Mouse (Mus musculus) kidney, adult 18-20 months (tissue): ENCODE measurements around the gene 2410131K14Rik.
A peak's percentile ranks its signal among the peaks of the same experiment; 100 is the strongest.

Experiments
- DNase-seq: peaks from one replicate; pipeline ENCODE4 v3.0.0; 2021

2410131K14Rik gene

DNA sequence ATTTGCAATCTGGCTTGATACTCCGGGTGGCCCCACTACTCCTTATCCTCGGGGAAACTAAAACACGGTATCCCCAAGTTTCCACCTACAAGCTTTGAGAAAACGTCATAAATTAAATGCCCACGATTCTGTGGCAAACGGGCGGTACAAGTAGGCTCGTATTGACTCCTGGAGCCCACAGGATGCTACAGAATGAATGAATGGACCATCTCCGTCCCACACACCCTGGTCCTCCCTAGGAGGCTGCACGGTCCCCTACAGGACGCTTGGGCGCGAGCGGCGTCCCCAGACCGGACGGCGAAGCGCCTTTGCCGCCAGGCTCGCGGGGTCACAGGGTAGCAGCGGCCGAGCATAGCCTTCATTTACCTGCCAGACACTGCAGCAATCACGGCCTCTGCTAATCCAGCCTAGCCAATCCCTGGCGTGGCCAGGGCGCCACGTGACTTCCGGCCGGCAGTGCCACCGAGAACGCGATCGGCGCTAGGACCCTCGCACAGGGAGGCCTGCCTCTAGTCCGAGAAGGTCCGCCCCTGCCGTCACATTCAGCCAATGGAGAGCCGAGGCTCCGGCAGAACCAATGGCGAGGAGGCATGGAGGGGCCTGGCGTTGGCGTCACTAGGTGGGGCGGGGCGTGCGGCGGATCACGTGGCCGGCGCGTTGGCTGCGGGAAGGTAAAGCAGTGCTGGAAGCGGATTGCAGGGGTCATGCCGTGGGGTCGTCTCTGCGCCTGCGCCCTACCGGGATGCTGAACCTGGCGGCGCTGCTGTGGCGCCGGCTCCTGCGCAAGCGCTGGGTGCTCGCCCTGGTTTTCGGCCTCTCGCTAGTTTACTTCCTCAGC, at the start of gene 2410131K14Rik, which contains the start of gene Rnft2:
2410131K14Rik (plus strand) TSS at position 622 of the 838 bp plus-strand sequence.
Rnft2 (minus strand) TSS at position 511 of the 838 bp plus-strand sequence.
- peak; percentile 100 for DNase-seq

DNA sequence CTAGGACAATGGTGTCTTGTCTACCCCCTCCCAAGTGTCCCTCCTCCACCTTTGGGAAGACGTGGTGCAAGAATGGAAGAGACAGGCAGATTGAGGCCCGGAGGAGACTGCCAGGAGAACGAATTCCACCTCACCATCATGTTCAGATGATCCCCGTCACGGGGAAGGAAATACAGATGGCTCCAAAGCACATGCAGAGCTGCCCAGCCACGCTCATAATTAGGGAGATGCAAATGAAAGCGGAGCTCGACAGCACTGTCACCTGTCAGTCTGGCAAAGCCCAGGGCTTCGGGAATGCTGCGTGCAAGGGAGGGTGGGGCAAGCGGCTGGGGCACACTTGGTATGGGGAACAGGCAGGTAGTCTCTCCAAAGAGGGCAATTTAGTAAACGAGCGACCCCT, 47.6 kb upstream of the 2410131K14Rik start:
- no peak for DNase-seq

- DNase-seq: no peak
Measured at GRCm38 (mm10) chr5:118199670-118200069, 45.4 kb upstream of the 2410131K14Rik start.

DNA sequence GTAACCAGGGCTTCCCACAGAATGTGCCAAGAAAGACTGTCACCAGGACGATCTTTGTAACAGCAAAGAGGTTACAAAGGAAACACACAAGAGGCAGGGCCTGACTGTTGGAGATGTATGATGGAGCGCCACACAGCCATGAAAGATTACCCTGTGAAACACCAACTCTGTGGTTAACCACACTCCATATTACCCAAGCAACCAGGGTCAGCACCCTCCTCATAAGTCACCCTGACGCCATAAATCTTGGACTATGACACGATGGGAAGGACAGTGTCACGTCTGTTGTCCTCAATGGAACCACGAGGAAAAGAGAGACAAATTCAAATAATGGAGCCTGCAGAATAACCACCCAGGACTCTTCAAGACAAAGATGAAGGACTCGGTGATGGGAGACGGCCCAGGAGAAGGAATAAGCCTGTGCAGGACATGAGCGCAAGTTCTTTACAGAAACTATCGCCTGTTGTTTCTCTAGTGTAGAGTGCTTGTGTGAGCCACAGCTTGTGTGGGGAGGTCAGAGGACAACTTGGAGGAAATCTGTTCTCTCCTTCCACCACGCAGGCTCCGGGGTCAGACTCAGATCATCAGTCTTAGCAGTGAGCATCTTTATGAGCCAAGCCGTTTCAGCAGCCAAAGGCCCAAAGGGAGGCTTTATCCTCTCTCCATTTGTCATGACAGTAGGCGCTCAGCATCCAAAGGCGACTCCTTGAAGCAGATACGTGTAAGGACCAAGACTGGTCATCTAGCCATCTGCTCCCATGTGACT, 40.2 kb upstream of the 2410131K14Rik start:
- peak; percentile 3 for DNase-seq

- DNase-seq: no peak
Measured at GRCm38 (mm10) chr5:118205852-118206251, 39.2 kb upstream of the 2410131K14Rik start.

DNA sequence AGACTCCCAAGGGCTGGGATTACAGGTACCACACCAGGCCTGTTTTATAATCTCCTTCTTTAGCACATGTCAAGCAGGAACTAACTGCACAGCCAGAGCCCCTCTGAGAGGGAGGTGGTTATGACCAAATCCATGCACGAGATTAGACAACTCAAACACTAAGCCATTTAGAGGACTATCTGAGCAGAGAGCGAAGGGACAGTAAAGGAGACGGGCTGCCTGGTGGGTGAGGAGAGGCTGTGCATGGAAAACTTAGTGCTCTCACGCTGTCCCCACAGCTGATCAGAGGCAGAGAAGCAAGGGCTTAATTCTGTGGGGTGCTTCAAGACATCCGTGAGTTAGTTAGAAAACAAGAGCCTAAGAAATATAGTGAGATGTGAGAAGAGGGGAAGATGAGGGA, 31.0 kb upstream of the 2410131K14Rik start:
- no peak for DNase-seq

DNA sequence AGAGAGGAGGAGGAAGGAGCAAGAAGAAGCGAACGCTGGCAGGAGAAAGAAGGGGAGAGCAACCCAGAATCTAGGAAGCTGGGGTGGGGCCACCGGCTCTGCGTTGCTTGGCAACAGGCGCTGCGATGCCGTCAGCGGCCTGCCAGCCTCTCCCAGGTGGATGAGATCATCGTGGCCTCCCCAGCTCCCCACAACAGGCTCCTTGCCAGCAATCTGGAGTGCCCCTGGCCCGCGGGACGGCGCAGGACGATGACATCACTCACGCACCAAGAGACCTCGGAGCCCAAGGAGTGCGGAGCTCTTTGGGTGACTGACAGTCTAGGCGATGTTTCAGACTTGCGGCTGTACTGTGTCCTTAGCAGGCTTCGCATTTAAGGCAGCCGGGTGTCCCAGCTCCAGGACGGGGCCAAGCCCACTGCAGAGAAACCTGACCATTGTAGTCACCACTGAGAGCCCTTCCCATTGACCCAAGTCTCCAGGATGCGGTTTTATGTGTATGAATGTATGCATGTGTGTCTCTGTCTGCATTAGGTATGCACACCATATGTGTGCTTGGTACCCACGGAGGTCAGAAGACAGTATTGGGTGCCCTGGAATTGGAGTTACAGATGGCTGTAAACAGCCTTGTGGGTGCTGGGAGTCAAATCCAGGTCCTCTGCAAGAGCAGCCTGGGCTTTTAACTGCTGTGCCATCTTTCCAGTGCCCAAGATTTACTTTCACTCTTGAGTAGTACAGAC, 30.4 kb upstream of the 2410131K14Rik start:
- peak; percentile 23 for DNase-seq

GRCm38 (mm10) chr5:118217410-118217809, 27.6 kb upstream of the 2410131K14Rik start:
- no peak for DNase-seq

DNA sequence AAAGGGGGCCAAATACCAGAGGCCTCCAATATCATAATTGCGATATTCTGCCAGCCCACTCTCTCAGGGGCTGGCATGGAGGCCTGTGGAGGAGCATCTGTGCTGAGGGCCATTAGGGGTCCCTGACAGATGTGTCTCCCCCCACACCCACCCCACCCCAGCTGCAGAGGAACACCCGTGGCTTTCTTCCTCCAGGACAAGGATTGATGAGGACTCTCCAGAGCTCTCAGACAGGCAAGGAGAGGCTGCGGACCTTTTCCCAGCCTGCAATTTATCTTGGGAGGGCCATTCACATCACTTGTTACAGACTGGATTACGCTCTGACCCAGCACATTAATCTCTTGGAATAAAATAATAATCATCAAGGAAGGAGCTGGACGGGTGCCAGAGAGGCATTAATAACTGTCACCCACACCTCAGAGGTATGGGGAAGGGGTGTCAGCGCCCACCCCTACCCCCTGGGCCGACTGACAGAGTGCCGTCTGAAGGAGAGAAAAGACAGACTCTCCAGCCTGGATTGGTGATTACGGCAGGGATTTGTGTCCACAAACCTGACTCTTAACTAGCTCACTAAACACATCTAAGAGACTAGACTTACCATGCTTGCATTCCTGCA, 21.8 kb upstream of the 2410131K14Rik start:
- DNase-seq: no peak

DNA sequence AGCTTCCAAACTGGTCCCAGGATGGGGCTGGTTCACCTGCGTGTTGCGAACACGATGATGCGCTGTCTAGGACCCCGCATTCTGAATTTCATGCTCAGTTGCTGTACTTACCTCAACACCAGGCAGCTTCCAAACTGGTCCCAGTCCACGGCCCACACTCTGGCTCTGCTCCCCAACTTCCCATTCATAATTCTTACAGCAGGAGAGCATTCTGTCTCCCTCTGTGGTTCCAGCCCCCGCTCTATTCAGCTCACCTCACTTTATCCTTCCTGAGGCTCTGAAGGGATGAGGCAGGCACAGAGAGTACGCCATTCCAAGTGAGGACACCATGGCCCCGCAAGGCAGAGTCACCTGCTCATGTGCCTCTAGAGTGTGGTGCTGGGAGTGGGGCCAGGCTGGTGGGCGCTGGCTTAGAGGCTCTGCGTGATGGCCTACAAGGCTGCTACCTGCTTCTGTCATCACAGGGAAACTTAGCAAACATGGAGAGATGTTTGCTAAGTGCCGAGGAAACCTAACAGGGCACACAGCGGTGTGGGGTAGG, 14.9 kb upstream of the 2410131K14Rik start:
- DNase-seq: no peak

- DNase-seq: no peak
Measured at GRCm38 (mm10) chr5:118236891-118237290, 8.1 kb upstream of the 2410131K14Rik start.

- DNase-seq: no peak
Measured at GRCm38 (mm10) chr5:118239671-118240070, 5.4 kb upstream of the 2410131K14Rik start.

GRCm38 (mm10) chr5:118245606-118246308, 730 bp downstream of the 2410131K14Rik start:
- DNase-seq: no peak

GRCm38 (mm10) chr5:118247378-118247777, 2.4 kb downstream of the 2410131K14Rik start:
- no peak for DNase-seq

- no peak for DNase-seq
Measured at GRCm38 (mm10) chr5:118250987-118251386, 6.0 kb downstream of the 2410131K14Rik start.

- no peak for DNase-seq
Measured at GRCm38 (mm10) chr5:118253551-118253950, 8.5 kb downstream of the 2410131K14Rik start.

- no peak for DNase-seq
Measured at GRCm38 (mm10) chr5:118256981-118257380, 12.0 kb downstream of the 2410131K14Rik start.

DNA sequence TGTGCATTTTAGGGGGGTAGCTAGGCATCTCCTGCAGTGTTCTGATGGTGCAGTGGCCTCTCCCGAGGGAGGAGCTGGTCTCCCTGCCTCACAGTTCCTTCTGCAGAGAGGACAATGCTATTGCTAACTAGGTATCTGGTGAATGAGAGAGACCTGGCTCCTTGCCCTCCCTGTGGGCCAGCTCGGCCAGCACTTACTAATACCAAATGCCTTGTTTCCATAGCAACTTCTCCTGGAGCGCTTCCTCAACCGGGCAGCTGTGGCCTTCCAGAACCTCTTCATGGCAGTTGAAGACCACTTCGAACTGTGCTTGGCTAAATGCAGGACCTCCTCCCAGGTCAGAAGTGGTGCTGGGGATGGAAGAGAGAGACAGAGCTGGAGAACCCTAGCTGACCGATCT, 14.1 kb downstream of the 2410131K14Rik start:
- DNase-seq: peak; percentile 27

- DNase-seq: no peak
Measured at GRCm38 (mm10) chr5:118259636-118260035, 14.6 kb downstream of the 2410131K14Rik start.

DNA sequence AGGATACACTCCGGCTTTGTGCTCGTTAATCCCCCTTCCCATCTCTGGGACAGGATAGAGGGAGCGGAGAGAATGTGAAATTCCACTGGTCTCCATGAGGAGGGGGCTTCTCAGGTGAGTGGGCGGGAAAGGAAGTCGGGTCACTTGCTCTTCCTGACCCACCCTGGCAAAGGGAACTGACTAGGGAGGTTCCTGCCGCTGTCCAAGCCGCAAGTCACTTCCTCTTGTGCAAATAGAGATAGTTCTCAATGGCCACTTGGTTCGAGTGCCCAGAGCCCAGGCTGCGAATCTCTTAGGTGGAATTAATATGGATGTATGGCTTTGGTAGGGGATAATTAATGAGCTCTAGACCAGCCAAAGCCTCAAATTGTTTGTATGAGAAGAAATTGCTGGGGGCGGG, 15.0 kb downstream of the 2410131K14Rik start:
- DNase-seq: no peak

GRCm38 (mm10) chr5:118260642-118261041, 15.6 kb downstream of the 2410131K14Rik start:
- no peak for DNase-seq

- DNase-seq: peak; percentile 61
Measured at GRCm38 (mm10) chr5:118261181-118261580, 16.2 kb downstream of the 2410131K14Rik start.
